Mouse (Mus musculus) stomach, embryonic 16.5 days (tissue): ENCODE results near the gene Kcna7. TPM values are rescaled to one million over a fixed set of nuclear protein-coding genes. Genes with fewer than 3 reads are reported as not detected.
A peak's percentile ranks its signal among the peaks of the same experiment; 100 is the strongest.
"Not testable (repeated sequence)": the region's sequence is repeated elsewhere in the genome, so short reads cannot be mapped to it uniquely, and the experiment has no call there.

Experiments used
- ATAC-seq: fragments of 200-750 bp; cut with Nextera tagmentation; 2 replicates; pipeline ENCODE4 v1.8.0; 2017; ENCODE audit warnings: moderate number of reproducible peaks, moderate TSS enrichment; ENCODE audit not compliant: insufficient read depth, low FRiP score
- H3K27ac ChIP-seq: fragments of 300-500 bp; sonication (generic); 2 replicates; pipeline ENCODE4 v1.5.1; 2014; ENCODE audit warnings: low read length
- H3K27me3 ChIP-seq: fragments of 300-500 bp; sonication (generic); 2 replicates; pipeline ENCODE4 v1.6.1; 2014; ENCODE audit warnings: low read length, control low read depth, mixed read lengths; ENCODE audit not compliant: control insufficient read depth, insufficient read depth
- H3K36me3 ChIP-seq: fragments of 300-500 bp; sonication (generic); 2 replicates; pipeline ENCODE4 v1.6.1; 2014; ENCODE audit warnings: low read length; ENCODE audit not compliant: control insufficient read depth, insufficient read depth
- H3K4me1 ChIP-seq: fragments of 300-500 bp; sonication (generic); 2 replicates; pipeline ENCODE4 v1.6.1; 2014; ENCODE audit warnings: low read length, control low read depth, mixed read lengths; ENCODE audit not compliant: control insufficient read depth, insufficient read depth
- H3K4me2 ChIP-seq: fragments of 300-500 bp; sonication (generic); 2 replicates; pipeline ENCODE4 v1.6.1; 2014; ENCODE audit warnings: low read depth, low read length, mixed read lengths
- H3K4me3 ChIP-seq: fragments of 300-500 bp; sonication (generic); replicated peaks from 2 replicates; pipeline ENCODE4 v1.5.1; 2014; ENCODE audit warnings: mild to moderate bottlenecking, low read length
- H3K9ac ChIP-seq: fragments of 300-500 bp; sonication (generic); 2 replicates; pipeline ENCODE4 v1.6.1; 2014; ENCODE audit warnings: low read length
- H3K9me3 ChIP-seq: fragments of 300-500 bp; sonication (generic); replicated peaks from 2 replicates; pipeline ENCODE4 v1.6.1; 2016; ENCODE audit warnings: low read length, control low read depth; ENCODE audit not compliant: control insufficient read depth
- WGBS: fragments of 180-500 bp; shearing (Covaris S2); extraction: QIAGEN DNeasy Blood & Tissue Kit; methylation state at CpG from one replicate; pipeline ENCODE4 v1.1.7; 2014; 5-methylcytosine and 5-hydroxymethylcytosine counted together
- polyA plus RNA-seq: library from polyadenylated mRNA; unstranded; fragments of >200 nt; fragmentation: Nextera tagmentation; extraction: Ambion mirVana; gene quantifications from 2 replicates; pipeline ENCODE4 v1.2.1, GENCODE M21; 2015

The Kcna7 gene
- polyA plus RNA-seq, 1 experiment from 2014 or later = 0.09 TPM

- H3K9ac ChIP-seq = no peak overlapping the region
- no peak for ATAC-seq
- no peaks in the 10 kb centered on the region for H3K4me1 ChIP-seq
- H3K27ac ChIP-seq = no peak overlapping the region
- H3K27me3 ChIP-seq = no peaks in the 10 kb centered on the region
- H3K4me3 ChIP-seq = no peak overlapping the region
- H3K4me2 ChIP-seq = no peak overlapping the region
- no peaks in the 10 kb centered on the region for H3K9me3 ChIP-seq
- H3K36me3 ChIP-seq = peaks cover 47% of the 10 kb centered on the region
- 94% methylated on average over 1 of the region's 1 CpGs for WGBS
These were observed 29.4 kb upstream of the Kcna7 start for GRCm38 (mm10) chr7:45376057-45376456.

DNA sequence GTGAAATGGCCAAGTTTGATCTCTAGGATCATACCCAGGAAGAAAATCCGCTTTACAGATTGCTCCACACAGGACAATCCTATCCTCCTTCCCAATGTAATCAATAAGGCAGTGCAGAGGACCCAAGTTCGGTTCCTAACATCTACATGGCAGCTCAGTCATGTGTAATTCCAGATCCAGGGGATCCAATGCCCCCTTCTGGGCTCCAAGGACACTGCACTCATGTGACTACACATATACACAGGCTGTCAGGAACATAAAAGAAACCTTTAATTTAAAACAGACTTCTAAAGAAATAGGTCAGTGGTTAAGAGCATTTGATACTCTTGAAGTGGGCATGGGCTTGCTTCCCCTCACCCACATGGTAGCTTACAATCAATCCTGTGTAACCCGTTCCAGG, 19.4 kb upstream of the Kcna7 start:
- Histone ChIP-seq H3K36me3 (peaks cover 62% of the 10 kb centered on the region), H3K27me3 (no peaks in the 10 kb centered on the region), H3K4me2 (no peak overlapping the region), H3K27ac (no peak overlapping the region), H3K9ac (no peak overlapping the region), H3K4me3 (no peak overlapping the region), H3K4me1 (no peaks in the 10 kb centered on the region), H3K9me3 (no peaks in the 10 kb centered on the region)
- WGBS = 92% methylated on average over 3 of the region's 3 CpGs
- no peak for ATAC-seq

DNA sequence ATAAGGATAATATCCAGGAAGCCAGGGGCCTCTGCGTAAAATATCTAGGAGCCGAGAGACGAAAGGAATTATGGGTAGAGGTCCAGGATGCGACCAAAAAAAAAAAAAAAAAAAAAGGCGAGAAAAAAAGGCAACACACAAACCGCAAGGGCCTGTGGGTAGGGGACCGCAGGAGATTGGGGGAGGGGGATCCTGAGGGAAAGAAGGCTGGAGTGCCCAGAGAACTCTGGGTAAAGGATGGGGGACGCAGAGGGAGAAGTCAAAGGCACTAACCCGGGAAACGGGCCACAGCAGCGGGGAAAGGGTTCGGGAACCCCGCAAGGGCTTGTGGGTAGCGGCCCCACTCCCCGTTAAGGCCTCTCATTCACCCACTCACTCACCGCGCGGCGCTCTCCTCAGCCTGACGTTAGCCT, 10.3 kb upstream of the Kcna7 start:
- peak overlapping the region; percentile 86 for H3K4me3 ChIP-seq
- peak overlapping the region; percentile 94 for H3K27ac ChIP-seq
- no peaks in the 10 kb centered on the region for H3K9me3 ChIP-seq
- H3K36me3 ChIP-seq = peaks cover 14% of the 10 kb centered on the region; the same call in 1 of the 2 replicates
- peak overlapping the region; percentile 94 for H3K9ac ChIP-seq
- under 1% methylated on average over 19 of the region's 20 CpGs for WGBS
- ATAC-seq = peak; percentile 83
- no peaks in the 10 kb centered on the region for H3K27me3 ChIP-seq
- peaks cover 16% of the 10 kb centered on the region for H3K4me1 ChIP-seq
- H3K4me2 ChIP-seq = peak overlapping the region; percentile 98

- Histone ChIP-seq H3K4me2 (peak within 1 kb of the TSS; percentile 98), H3K9ac (peak within 1 kb of the TSS; percentile 94), H3K4me3 (peak within 1 kb of the TSS; percentile 86), H3K9me3 (no peaks in the 10 kb centered on the region), H3K27me3 (no peaks in the 10 kb centered on the region), H3K27ac (peak within 1 kb of the TSS; percentile 94), H3K4me1 (peaks cover 16% of the 10 kb centered on the region), H3K36me3 (peaks cover 8% of the 10 kb centered on the region; the same call in 1 of the 2 replicates)
- under 1% methylated on average over 60 of the region's 60 CpGs for WGBS
- peak; percentile 98 for ATAC-seq
These were observed 9.7 kb upstream of the Kcna7 start, which contains the start of gene Snrnp70 for GRCm38 (mm10) chr7:45395578-45396336. Snrnp70 (minus strand) TSS chr7:45395742.

DNA sequence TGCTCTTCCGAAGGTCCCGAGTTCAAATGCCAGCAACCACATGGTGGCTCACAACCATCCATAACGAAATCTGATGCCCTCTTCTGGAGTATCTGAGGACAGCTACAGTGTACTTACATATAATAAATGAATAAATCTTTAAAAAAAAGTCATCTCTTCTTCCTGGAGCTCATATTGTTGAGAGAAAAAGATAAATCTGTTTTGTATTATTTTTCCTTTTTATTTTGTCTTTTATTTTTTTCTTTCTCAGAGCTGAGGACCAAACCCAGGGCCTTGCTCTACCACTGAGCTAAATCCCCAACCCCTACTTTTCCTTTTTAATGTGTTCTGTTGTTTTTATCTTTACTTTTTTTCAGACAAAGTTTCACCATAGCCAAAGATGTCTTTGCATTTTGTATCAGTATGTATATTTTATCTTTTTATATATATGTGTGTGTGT, 9.1 kb upstream of the Kcna7 start:
- 2% methylated on average over 3 of the region's 3 CpGs for WGBS

GRCm38 (mm10) chr7:45396787-45397186, 8.7 kb upstream of the Kcna7 start:
- Histone ChIP-seq H3K9me3 (no peaks in the 10 kb centered on the region), H3K27me3 (no peaks in the 10 kb centered on the region), H3K27ac (no peak overlapping the region), H3K9ac (no peak overlapping the region), H3K36me3 (0 out of 2 replicates have a peak, but pooled peaks cover 4% of the 10 kb centered on the region), H3K4me2 (no peak overlapping the region), H3K4me1 (peaks cover 16% of the 10 kb centered on the region), H3K4me3 (no peak overlapping the region)
- 77% methylated on average over 2 of the region's 2 CpGs for WGBS
- ATAC-seq = no peak

More for the DNA sequence above, 9.1 kb upstream of the Kcna7 start:
- Histone ChIP-seq H3K9ac (peak overlapping the region; percentile 74; the same call in 1 of the 2 replicates), H3K4me1 (peaks cover 16% of the 10 kb centered on the region), H3K4me2 (peak overlapping the region; percentile 58), H3K4me3 (peak overlapping the region; percentile 55), H3K27ac (peak overlapping the region; percentile 88)
- peak; percentile 15; the same call in 1 of the 2 replicates for ATAC-seq
- not testable (repeated sequence) for H3K9me3 ChIP-seq, H3K36me3 ChIP-seq, H3K27me3 ChIP-seq

GRCm38 (mm10) chr7:45401521-45402085, 3.9 kb upstream of the Kcna7 start:
- 51% methylated on average over 10 of the region's 10 CpGs for WGBS
- H3K27me3 ChIP-seq = peaks cover 18% of the 10 kb centered on the region

GRCm38 (mm10) chr7:45403532-45404261, 1.8 kb upstream of the Kcna7 start:
- Histone ChIP-seq H3K27me3 (peaks cover 39% of the 10 kb centered on the region), H3K9me3 (no peaks in the 10 kb centered on the region), H3K36me3 (no peaks in the 10 kb centered on the region), H3K4me1 (0 out of 2 replicates have a peak, but pooled peaks cover 6% of the 10 kb centered on the region), H3K4me2 (no peak overlapping the region), H3K9ac (no peak overlapping the region), H3K4me3 (no peak overlapping the region), H3K27ac (no peak overlapping the region)
- WGBS = 44% methylated on average over 6 of the region's 6 CpGs
- ATAC-seq = peak; percentile 22; the same call in 1 of the 2 replicates

More at GRCm38 (mm10) chr7:45401521-45402085, 3.9 kb upstream of the Kcna7 start:
- H3K4me2 ChIP-seq = no peak overlapping the region
- no peak overlapping the region for H3K4me3 ChIP-seq
- H3K27ac ChIP-seq = no peak overlapping the region
- no peak for ATAC-seq
- H3K4me1 ChIP-seq = 0 out of 2 replicates have a peak, but pooled peaks cover 6% of the 10 kb centered on the region
- no peaks in the 10 kb centered on the region for H3K9me3 ChIP-seq
- no peak overlapping the region; the same call in 1 of the 2 replicates for H3K9ac ChIP-seq
- H3K36me3 ChIP-seq = no peaks in the 10 kb centered on the region
